Mouse (Mus musculus) testis, postnatal 10 days (tissue): Measurements from ENCODE around the gene Agrp.
"Not testable (repeated sequence)": the region's sequence is repeated elsewhere in the genome, so short reads cannot be mapped to it uniquely, and the experiment has no call there.

Experiments used
- DNase-seq: peaks from one replicate; pipeline ENCODE4 v3.0.0; 2021; ENCODE audit warnings: low spot score

Gene Agrp

GRCm38 (mm10) chr8:105598777-105599176 lies 38.4 kb downstream of the Agrp start:
- DNase-seq, result no peak

GRCm38 (mm10) chr8:105596362-105597034 lies 40.7 kb downstream of the Agrp start:
- DNase-seq, result peak; percentile 79

GRCm38 (mm10) chr8:105594451-105595242 lies 42.5 kb downstream of the Agrp start:
- DNase-seq, result peak; percentile 60

GRCm38 (mm10) chr8:105593859-105594258 lies 43.3 kb downstream of the Agrp start:
- peak; percentile 62 for DNase-seq

- DNase-seq, result no peak
Measured at GRCm38 (mm10) chr8:105592431-105592830, 44.8 kb downstream of the Agrp start.

GRCm38 (mm10) chr8:105579719-105580118 lies 57.5 kb downstream of the Agrp start:
- DNase-seq, result no peak

GRCm38 (mm10) chr8:105575538-105575937 lies 61.7 kb downstream of the Agrp start:
- no peak for DNase-seq

GRCm38 (mm10) chr8:105574741-105575140 lies 62.5 kb downstream of the Agrp start:
- DNase-seq, result no peak

- peak; percentile 76 for DNase-seq
Measured at GRCm38 (mm10) chr8:105573427-105573826, 63.8 kb downstream of the Agrp start.

- DNase-seq, result no peak
Measured at GRCm38 (mm10) chr8:105571810-105572209, 65.4 kb downstream of the Agrp start.

- peak; percentile 54 for DNase-seq
Measured at GRCm38 (mm10) chr8:105566703-105567595, 70.2 kb downstream of the Agrp start.

- peak; percentile 98 for DNase-seq
Measured at GRCm38 (mm10) chr8:105565952-105566702, 71.1 kb downstream of the Agrp start, which contains the start of gene Atp6v0d1. Gene Atp6v0d1, minus strand, starts transcription at chr8:105566047.

- DNase-seq, result no peak
Measured at GRCm38 (mm10) chr8:105565401-105565881, 71.8 kb downstream of the Agrp start.

- not testable (repeated sequence) for DNase-seq
Measured at GRCm38 (mm10) chr8:105564573-105565229, 72.5 kb downstream of the Agrp start.

- no peak for DNase-seq
Measured at GRCm38 (mm10) chr8:105563871-105564270, 73.3 kb downstream of the Agrp start.

GRCm38 (mm10) chr8:105562863-105563262 lies 74.3 kb downstream of the Agrp start:
- DNase-seq, result no peak

GRCm38 (mm10) chr8:105555230-105555629 lies 82.0 kb downstream of the Agrp start:
- no peak for DNase-seq

GRCm38 (mm10) chr8:105554087-105554486 lies 83.1 kb downstream of the Agrp start:
- peak; percentile 64 for DNase-seq

GRCm38 (mm10) chr8:105552824-105553223 lies 84.4 kb downstream of the Agrp start:
- no peak for DNase-seq

- no peak for DNase-seq
Measured at GRCm38 (mm10) chr8:105552032-105552431, 85.2 kb downstream of the Agrp start.

GRCm38 (mm10) chr8:105550083-105550482 lies 87.1 kb downstream of the Agrp start:
- DNase-seq, result no peak
